Mouse (Mus musculus) splenic B cell, adult 2 months (primary cell): ENCODE data around the gene Lingo1.

Source experiments
- DNase-seq: peaks from one replicate; pipeline ENCODE4 v3.0.0-alpha.2; 2011; ENCODE audit warnings: low read depth, low spot score
- H3K27me3 ChIP-seq: 2 replicates; pipeline ENCODE4 v1.6.1; 2012; ENCODE audit warnings: mild to moderate bottlenecking, low read length, moderate library complexity, mixed read lengths; ENCODE audit not compliant: control insufficient read depth, poor library complexity, insufficient read depth, severe bottlenecking
- H3K36me3 ChIP-seq: 2 replicates; pipeline ENCODE4 v1.6.1; 2012; ENCODE audit warnings: mild to moderate bottlenecking, low read length, moderate library complexity, mixed read lengths; ENCODE audit not compliant: control insufficient read depth, poor library complexity, insufficient read depth, severe bottlenecking

The Lingo1 gene

DNA sequence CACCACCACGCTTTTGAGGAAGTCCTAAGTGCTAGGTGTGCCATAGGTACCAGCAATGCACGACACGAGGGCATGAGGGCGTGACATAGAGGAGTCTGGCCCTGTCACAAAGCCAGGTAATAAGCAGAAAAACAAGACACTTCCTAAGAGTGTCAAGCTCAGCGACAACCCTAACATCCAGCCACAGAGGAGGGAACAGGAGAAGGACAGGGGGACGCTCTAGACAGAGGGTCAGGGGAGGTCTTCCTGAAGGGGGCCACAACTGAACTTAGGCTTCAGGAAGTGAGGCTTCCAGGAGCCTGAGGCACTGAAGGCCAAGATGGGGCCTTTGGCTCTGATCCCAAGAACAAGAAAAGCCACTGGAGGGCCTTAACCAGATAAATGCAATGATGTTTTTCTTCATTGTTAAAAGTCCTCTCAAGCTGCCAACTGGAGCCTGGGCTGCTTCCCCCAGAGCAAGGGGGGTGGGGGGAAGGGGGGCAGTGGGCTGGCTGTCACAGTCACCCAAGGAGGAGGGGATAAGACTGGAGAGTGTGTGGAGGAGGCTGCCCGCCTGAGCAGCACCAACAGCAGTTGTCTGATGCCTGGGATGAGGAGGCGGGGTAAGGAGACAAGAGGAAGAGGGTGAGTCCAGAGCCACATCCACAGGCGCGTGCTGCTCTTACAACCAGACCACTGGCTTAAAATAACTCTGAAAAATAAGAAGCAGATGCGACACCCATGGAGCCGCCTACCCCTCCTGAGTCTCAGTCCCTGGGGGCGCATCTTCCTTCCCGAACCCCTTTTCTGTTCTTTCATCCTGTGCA, 109.7 kb downstream of the Lingo1 start:
- no peaks in the 10 kb centered on the region for H3K27me3 ChIP-seq
- no peak for DNase-seq
- no peaks in the 10 kb centered on the region for H3K36me3 ChIP-seq

- no peak for DNase-seq
- H3K36me3 ChIP-seq: no peaks in the 10 kb centered on the region
Measured at GRCm38 (mm10) chr9:56682826-56683225, 113.4 kb downstream of the Lingo1 start.

GRCm38 (mm10) chr9:56681950-56682349, 114.3 kb downstream of the Lingo1 start:
- H3K27me3 ChIP-seq: no peaks in the 10 kb centered on the region
- H3K36me3 ChIP-seq: no peaks in the 10 kb centered on the region
- no peak for DNase-seq

More at GRCm38 (mm10) chr9:56682826-56683225, 113.4 kb downstream of the Lingo1 start:
- no peaks in the 10 kb centered on the region for H3K27me3 ChIP-seq

GRCm38 (mm10) chr9:56678929-56679681, 117.2 kb downstream of the Lingo1 start:
- Histone ChIP-seq H3K36me3 (no peaks in the 10 kb centered on the region), H3K27me3 (no peaks in the 10 kb centered on the region)
- DNase-seq: no peak

- Histone ChIP-seq H3K36me3 (no peaks in the 10 kb centered on the region), H3K27me3 (no peaks in the 10 kb centered on the region)
- no peak for DNase-seq
Measured at GRCm38 (mm10) chr9:56675696-56676095, 120.6 kb downstream of the Lingo1 start.

GRCm38 (mm10) chr9:56669605-56670221, 126.6 kb downstream of the Lingo1 start:
- Histone ChIP-seq H3K36me3 (no peaks in the 10 kb centered on the region), H3K27me3 (no peaks in the 10 kb centered on the region)
- DNase-seq: no peak

DNA sequence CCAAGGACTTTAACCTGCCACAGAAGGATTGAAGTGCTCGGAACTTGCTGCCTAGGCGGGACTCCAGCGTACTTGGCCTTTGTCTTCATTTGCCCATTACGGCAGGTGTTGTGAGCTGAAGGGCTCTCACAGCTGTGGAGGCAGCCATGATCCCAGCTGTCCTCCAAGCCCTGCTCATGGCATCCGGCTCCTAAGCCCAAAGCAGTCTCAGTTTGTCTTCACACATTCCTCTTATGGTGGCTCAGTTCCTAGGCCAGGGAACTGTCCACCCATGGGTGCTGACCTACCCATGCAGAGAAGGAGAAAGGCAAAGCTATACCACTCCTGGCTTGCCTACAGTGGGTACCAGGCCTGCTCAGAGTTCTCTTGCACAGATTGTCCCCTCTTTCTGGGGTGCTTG, 132.1 kb downstream of the Lingo1 start:
- no peak for DNase-seq
- Histone ChIP-seq H3K27me3 (no peaks in the 10 kb centered on the region), H3K36me3 (no peaks in the 10 kb centered on the region)

- no peak for DNase-seq
- Histone ChIP-seq H3K36me3 (no peaks in the 10 kb centered on the region), H3K27me3 (no peaks in the 10 kb centered on the region)
Measured at GRCm38 (mm10) chr9:56662946-56663345, 133.3 kb downstream of the Lingo1 start.

DNA sequence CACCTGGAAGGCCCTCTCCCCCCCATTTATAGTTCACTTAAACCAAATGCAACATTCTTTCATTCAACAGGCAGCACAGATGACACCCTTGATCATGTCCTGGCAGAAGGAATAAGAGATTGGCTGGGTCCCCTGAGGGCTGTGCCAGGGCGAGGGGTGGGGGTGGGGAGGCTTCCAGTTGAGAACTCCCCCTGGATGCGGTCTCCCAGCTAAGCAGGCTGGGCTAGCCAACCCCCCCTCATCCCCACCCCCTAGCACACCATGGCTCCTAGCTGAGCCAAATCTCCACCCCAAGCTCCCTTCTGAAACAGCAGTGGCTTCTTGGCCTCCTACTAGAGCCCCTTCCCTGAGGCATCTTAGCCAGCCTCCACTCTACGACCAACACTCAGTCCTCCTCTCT, 133.9 kb downstream of the Lingo1 start:
- Histone ChIP-seq H3K36me3 (no peaks in the 10 kb centered on the region), H3K27me3 (no peaks in the 10 kb centered on the region)
- no peak for DNase-seq

- no peaks in the 10 kb centered on the region for H3K27me3 ChIP-seq
- no peaks in the 10 kb centered on the region for H3K36me3 ChIP-seq
- DNase-seq: no peak
Measured at GRCm38 (mm10) chr9:56661217-56661840, 134.9 kb downstream of the Lingo1 start.

DNA sequence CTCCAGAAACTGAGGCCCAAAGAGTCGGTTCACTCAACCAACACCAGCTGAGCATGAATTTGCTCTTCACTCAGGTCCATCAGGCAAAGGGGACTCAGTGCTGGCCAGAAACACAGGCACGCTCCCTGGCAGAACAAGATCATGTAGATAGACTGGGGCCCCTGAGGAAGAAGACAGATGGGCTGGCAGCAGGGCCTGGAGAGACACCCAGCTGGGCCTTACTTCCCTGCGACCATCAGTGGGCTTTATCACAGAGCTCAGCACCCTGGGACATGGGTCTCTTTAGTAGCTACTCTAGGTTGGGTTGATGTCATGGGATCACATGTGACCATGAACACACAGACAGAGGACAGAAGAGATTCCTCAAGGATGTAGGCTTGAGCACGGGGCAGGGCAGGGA, 137.7 kb downstream of the Lingo1 start:
- Histone ChIP-seq H3K36me3 (no peaks in the 10 kb centered on the region), H3K27me3 (no peaks in the 10 kb centered on the region)
- no peak for DNase-seq

DNA sequence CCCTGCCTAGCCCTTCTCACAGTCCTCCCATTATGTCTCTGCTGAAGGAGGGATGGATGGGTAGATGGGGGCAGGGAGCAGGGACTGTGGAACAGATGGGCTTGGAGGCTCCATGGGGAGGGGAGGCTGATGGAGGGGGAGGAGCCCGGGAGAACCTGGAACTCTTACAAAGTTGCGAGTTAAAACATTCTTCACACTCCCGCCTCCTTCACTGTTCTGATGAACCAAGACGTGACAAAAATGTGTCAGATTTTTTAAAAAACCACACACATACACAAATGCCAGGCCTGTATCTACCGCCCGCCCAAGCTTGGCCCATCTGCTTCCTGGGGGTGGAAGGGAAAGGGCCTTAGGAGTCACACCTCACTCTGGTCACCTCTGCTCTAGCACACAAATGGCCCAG, 138.3 kb downstream of the Lingo1 start:
- DNase-seq: no peak
- Histone ChIP-seq H3K36me3 (no peaks in the 10 kb centered on the region), H3K27me3 (no peaks in the 10 kb centered on the region)

DNA sequence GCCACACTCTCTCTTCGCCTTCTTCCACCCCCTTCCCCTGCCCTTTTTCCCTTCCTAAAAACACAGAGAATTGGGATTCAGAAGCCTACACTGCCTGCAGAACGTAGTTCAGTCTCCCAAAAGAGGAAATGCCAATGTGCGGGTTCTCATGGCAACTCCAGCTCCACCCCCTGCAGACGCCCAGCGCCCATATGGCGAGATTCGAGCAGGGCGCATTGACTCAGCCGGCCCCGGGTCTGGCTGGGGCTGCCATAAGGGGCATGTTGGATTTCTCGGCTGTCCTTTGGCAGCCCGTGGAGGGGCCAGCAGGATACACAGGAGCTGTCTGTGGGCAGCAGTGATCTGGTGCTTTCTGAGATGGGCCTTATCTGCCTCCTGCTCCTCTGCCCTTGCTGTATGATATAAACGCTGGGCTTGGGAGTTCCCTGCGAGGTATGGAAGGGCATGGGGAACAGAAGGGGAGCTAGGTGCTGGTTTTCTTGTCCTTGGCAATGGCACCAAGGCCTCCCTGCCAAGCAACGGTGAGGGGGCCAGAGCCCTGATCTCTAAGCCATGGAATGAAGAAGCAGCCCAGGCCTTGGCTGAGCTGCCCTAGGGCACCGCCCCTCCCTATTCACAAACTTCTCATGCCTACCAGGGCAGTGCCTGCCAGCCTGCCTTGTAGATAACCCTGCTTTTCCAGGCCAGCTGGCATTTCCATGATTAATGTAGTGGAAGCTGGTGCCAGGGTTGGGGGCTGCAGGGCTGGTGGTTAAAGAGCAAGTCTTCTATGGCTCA, 139.3 kb downstream of the Lingo1 start:
- H3K36me3 ChIP-seq: no peaks in the 10 kb centered on the region
- no peaks in the 10 kb centered on the region for H3K27me3 ChIP-seq
- DNase-seq: no peak

DNA sequence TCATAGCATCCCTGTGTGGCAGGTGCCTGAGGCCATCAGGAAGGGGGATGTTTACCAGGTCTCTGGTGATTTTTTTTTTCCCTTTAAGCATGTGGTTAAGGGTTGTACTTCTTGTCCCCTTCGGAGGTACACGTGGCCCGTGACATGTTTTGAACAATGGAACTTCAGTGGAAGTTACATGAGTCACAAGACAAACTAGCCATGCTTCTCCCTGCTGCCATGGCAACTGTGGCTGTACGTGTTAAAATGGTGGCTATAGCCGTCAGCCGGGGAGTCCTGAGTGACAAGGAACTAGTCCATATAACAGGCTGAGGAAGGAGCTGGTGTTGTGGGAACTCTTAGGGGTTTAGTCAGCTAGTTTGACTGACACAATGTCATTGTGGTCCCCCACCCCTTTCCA, 141.1 kb downstream of the Lingo1 start:
- DNase-seq: no peak
- no peaks in the 10 kb centered on the region for H3K36me3 ChIP-seq

More for the DNA sequence above, 141.1 kb downstream of the Lingo1 start:
- no peaks in the 10 kb centered on the region for H3K27me3 ChIP-seq
